Mouse (Mus musculus): ENCODE data around the gene Arl10.

- TF ChIP-seq EP300 (IDR thresholded peaks at IDR 0.05; ENCODE audit: insufficient read depth, low read depth, low read length), result 0 out of 2 replicates have a peak, but pooled peaks have one; percentile 11
- TF ChIP-seq CTCF (IDR thresholded peaks at IDR 0.05; ENCODE audit: low read depth, low read length), result peak; percentile 88
These were observed 46.5 kb downstream of the Arl10 start, which contains the start of gene Faf2 for GRCm38 (mm10) chr13:54621155-54621932.

All from ES-Bruce4 (cell line).